Mouse (Mus musculus): Measurements from ENCODE around the gene Gm49510. TPM values are rescaled to one million over a fixed set of nuclear protein-coding genes. Genes with fewer than 3 reads are reported as not detected.
"Not testable (repeated sequence)": the region's sequence is repeated elsewhere in the genome, so short reads cannot be mapped to it uniquely, and the experiment has no call there.

The Gm49510 gene
- total and polyA plus RNA-seq, 3 experiments = 0.12 to 0.25 TPM; not detected in 1

DNA sequence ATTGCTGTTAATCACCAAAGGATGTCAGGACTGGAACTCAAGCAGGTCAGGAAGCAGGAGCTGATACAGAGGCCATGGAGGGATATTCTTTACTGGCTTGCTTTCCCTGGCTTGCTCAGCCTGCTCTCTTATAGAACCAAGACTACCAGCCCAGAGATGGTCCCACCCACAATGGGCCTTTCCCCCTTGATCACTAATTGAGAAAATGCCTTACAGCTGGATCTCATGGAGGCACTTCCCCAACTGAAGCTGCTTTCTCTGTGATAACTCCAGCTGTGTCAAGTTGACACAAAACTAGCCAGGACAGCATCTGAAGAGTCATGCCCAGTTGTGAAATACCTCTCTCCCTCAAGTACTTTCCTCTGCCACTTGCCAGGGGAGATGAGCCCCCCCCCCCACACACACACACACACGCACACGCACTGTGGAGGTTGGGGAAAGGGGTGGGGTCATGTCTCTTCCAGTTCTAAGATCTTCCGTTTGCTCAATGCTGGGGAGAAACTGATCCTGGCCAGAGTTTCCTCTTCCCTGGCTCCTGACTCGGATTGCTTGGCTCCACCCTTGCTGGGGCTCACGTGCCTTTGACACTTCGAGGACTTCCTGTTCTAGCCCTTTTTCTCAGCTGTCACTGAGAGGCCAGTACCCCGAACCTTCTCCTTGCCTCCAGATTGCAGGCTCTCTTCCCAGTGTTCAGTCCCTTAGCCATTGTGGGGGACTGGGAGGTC is 20.5 kb upstream of the Gm49510 start:
- peaks cover 0 to 28% of the 10 kb centered on the region in 2 experiments; a peak in 2 of 4 replicates for H3K4me1 ChIP-seq (ENCODE audit: control insufficient read depth in 1 of 2, insufficient read depth in 2 of 2)
- H3K4me2 ChIP-seq (ENCODE audit: insufficient read depth, low read depth, poor library complexity, severe bottlenecking); H3K27ac ChIP-seq (ENCODE audit: insufficient read depth, low read depth); H3K9me3 ChIP-seq (replicated peaks; ENCODE audit: low read length); H3K9ac ChIP-seq (ENCODE audit: insufficient read depth, low read depth); DNase-seq (ENCODE audit: extremely low read depth); H3K79me2 ChIP-seq (replicated peaks; ENCODE audit: control insufficient read depth, extremely low read depth, insufficient read depth, poor library complexity, severe bottlenecking); H3K4me3 ChIP-seq (replicated peaks in 1 of 3; ENCODE audit: low read depth in 2 of 3, low read length in 2 of 3, poor library complexity in 1 of 3); dilution Hi-C loops (cut with MboI; ENCODE audit: extremely low pct_ligation_motif_present, extremely low pct_unique_long_range_greater_than_20kb, low sequenced_read_pairs); in situ Hi-C loops (cut with MboI; ENCODE audit: low pct_ligation_motif_present, low pct_unique_long_range_greater_than_20kb, low sequenced_read_pairs): not testable (repeated sequence)
- 0 out of 2 replicates have a peak, but pooled peaks have one; percentile 16 for TF ChIP-seq BHLHE40 (IDR thresholded peaks at IDR 0.05; ENCODE audit: low read depth, low read length)
- H3K27me3 ChIP-seq (replicated peaks) = peaks cover 18% of the 10 kb centered on the region
- H3K36me3 ChIP-seq (replicated peaks in 1 of 2; ENCODE audit: control insufficient read depth in 1 of 2, insufficient read depth in 1 of 2, low read length in 1 of 2) = peaks cover 35 to 48% of the 10 kb centered on the region in 2 experiments

DNA sequence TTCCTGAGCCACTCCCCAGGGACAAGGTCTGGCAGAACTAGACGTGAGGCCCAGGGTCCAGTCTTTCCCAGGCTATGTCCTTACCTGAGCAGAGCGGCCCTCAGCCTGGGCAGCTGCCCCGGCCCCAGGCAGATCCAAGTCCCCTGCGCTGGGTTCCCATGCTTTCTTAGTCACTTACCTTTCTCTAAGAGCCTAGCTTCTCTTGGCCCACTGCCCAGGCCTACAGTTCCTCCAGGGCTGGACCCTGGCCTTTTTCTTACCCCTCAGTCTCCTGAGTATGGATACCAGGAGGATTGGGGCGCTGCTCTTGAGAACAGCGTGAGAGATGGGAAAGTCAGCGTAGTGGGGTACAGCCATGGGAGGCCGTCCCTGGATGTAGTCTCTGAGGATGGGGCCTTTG is 19.0 kb upstream of the Gm49510 start:
- dilution Hi-C loops (cut with MboI; ENCODE audit: extremely low pct_ligation_motif_present, extremely low pct_unique_long_range_greater_than_20kb, low sequenced_read_pairs) = no loop called here
- in situ Hi-C loops (cut with MboI; ENCODE audit: low pct_ligation_motif_present, low pct_unique_long_range_greater_than_20kb, low sequenced_read_pairs) = no loop called here

DNA sequence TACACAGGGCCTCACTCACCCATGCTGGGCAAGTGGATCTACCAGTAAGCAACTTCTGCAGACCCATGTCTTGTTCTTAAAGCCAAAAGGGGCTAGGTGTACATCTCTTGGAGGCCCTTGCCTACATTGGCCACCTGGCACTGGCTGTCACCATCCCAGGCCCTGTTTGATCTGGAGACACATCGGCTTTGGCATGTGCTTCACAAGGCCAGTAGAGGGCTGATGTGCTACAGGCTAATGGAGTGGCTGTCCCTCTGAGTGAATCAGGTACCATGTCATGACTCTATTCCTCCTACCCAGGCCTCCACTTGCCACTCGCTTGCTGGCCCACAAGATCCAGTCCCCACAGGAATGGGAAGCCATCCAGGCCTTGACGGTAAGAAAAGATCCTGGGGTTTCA is 17.6 kb upstream of the Gm49510 start:
- in situ Hi-C loops (cut with MboI; ENCODE audit: low pct_ligation_motif_present, low pct_unique_long_range_greater_than_20kb, low sequenced_read_pairs) = no loop called here
- peaks cover 0 to 21% of the 10 kb centered on the region in 2 experiments; a peak in 2 of 4 replicates for H3K4me1 ChIP-seq (ENCODE audit: control insufficient read depth in 1 of 2, insufficient read depth in 2 of 2)
- no peak for TF ChIP-seq NRF1 (IDR thresholded peaks at IDR 0.05; ENCODE audit: low read depth, low read length)
- TF ChIP-seq GABPA (IDR thresholded peaks at IDR 0.05; ENCODE audit: insufficient replicate concordance, low read depth, low read length) = no peak
- TF ChIP-seq RAD21 (IDR thresholded peaks at IDR 0.05; ENCODE audit: low read depth, low read length) = peak; percentile 32
- peak in 1 of 2 experiments; percentile 48; a peak in 2 of 4 replicates for TF ChIP-seq CTCF (conservative IDR thresholded peaks at IDR 0.05 in 1 of 2, IDR thresholded peaks at IDR 0.05 in 1 of 2; ENCODE audit: low read depth in 2 of 2, low read length in 2 of 2)
- TF ChIP-seq MAZ (IDR thresholded peaks at IDR 0.05; ENCODE audit: low read depth, low read length) = no peak
- dilution Hi-C loops (cut with MboI; ENCODE audit: extremely low pct_ligation_motif_present, extremely low pct_unique_long_range_greater_than_20kb, low sequenced_read_pairs) = no loop called here
- H3K79me2 ChIP-seq (replicated peaks; ENCODE audit: control insufficient read depth, extremely low read depth, insufficient read depth, poor library complexity, severe bottlenecking) = 0 out of 2 replicates have a peak, but pooled peaks cover 4% of the 10 kb centered on the region
- no peaks in the 10 kb centered on the region for H3K27me3 ChIP-seq (replicated peaks)
- no peak overlapping the region for H3K4me2 ChIP-seq (ENCODE audit: insufficient read depth, low read depth, poor library complexity, severe bottlenecking)
- DNase-seq (ENCODE audit: extremely low read depth) = no peak
- no peaks in the 10 kb centered on the region for H3K9me3 ChIP-seq (replicated peaks; ENCODE audit: low read length)
- H3K36me3 ChIP-seq (replicated peaks in 1 of 2; ENCODE audit: control insufficient read depth in 1 of 2, insufficient read depth in 1 of 2, low read length in 1 of 2) = peaks cover 51 to 74% of the 10 kb centered on the region in 2 experiments
- H3K27ac ChIP-seq (ENCODE audit: insufficient read depth, low read depth) = no peak overlapping the region
- H3K9ac ChIP-seq (ENCODE audit: insufficient read depth, low read depth) = no peak overlapping the region
- H3K4me3 ChIP-seq (replicated peaks in 1 of 3; ENCODE audit: low read depth in 2 of 3, low read length in 2 of 3, poor library complexity in 1 of 3) = no peak overlapping the region

More for the DNA sequence above, 19.0 kb upstream of the Gm49510 start:
- Histone ChIP-seq H3K9me3 (replicated peaks; ENCODE audit: low read length) (no peaks in the 10 kb centered on the region), H3K4me2 (ENCODE audit: insufficient read depth, low read depth, poor library complexity, severe bottlenecking) (no peak overlapping the region), H3K9ac (ENCODE audit: insufficient read depth, low read depth) (no peak overlapping the region), H3K4me3 (replicated peaks in 1 of 3; ENCODE audit: low read depth in 2 of 3, low read length in 2 of 3, poor library complexity in 1 of 3) (no peak overlapping the region), H3K4me1 (ENCODE audit: control insufficient read depth in 1 of 2, insufficient read depth in 2 of 2) (peaks cover 0 to 28% of the 10 kb centered on the region in 2 experiments; a peak in 2 of 4 replicates), H3K79me2 (replicated peaks; ENCODE audit: control insufficient read depth, extremely low read depth, insufficient read depth, poor library complexity, severe bottlenecking) (0 out of 2 replicates have a peak, but pooled peaks cover 4% of the 10 kb centered on the region), H3K36me3 (replicated peaks in 1 of 2; ENCODE audit: control insufficient read depth in 1 of 2, insufficient read depth in 1 of 2, low read length in 1 of 2) (peaks cover 46 to 61% of the 10 kb centered on the region in 2 experiments), H3K27ac (ENCODE audit: insufficient read depth, low read depth) (no peak overlapping the region), H3K27me3 (replicated peaks) (peaks cover 4% of the 10 kb centered on the region)
- DNase-seq (ENCODE audit: extremely low read depth) = no peak
- TF ChIP-seq MEF2A (IDR thresholded peaks at IDR 0.05; ENCODE audit: borderline replicate concordance, low read depth, low read length) (no peak), PAX5 (IDR thresholded peaks at IDR 0.05; ENCODE audit: low read length) (no peak), EP300 (IDR thresholded peaks at IDR 0.05; ENCODE audit: low read length) (no peak)
